Mouse (Mus musculus) lung, postnatal 14 days (tissue): ENCODE measurements around the gene Stap2.

Experiments
- DNase-seq: peaks from one replicate; pipeline ENCODE4 v3.0.0; 2021

Gene Stap2

DNA sequence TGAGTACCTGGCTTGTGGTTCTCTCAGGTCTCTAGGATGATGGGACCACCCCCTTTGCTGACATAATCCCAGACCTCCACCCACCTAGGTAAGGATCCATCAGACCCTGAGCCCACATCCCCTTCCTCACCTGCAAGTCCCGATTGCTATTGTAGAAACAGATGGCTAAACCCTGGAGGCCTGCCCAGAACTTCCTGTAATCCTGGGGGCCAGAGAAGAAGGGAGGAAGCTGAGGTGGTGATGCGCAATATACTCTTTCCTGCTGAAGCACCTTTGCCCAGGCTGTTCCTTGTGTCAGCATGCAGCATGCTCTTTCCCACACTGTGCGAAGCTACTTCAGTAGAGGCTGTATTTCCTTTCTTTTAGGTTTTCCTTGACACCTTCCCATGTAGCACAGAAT lies 2.4 kb downstream of the Stap2 start:
- DNase-seq = no peak

- no peak for DNase-seq
These were observed 5.4 kb downstream of the Stap2 start for GRCm38 (mm10) chr17:55999794-56000499.

DNA sequence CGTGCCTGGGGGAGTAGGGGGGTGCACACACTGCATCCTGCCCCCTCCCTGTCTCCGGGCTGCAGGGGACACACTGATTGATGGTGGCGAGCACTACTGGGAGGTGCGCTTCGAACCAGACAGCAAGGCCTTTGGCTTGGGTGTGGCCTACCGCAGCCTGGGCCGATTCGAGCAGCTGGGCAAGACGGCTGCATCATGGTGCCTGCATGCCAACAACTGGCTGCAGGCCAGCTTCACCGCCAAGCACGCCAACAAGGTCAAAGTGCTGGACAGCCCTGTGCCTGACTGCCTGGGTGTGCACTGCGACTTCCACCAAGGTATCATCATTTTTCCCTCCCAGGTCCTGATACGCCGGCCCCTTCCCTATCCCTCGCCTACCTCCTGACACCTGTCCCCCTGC lies 9.4 kb downstream of the Stap2 start:
- DNase-seq = no peak

DNA sequence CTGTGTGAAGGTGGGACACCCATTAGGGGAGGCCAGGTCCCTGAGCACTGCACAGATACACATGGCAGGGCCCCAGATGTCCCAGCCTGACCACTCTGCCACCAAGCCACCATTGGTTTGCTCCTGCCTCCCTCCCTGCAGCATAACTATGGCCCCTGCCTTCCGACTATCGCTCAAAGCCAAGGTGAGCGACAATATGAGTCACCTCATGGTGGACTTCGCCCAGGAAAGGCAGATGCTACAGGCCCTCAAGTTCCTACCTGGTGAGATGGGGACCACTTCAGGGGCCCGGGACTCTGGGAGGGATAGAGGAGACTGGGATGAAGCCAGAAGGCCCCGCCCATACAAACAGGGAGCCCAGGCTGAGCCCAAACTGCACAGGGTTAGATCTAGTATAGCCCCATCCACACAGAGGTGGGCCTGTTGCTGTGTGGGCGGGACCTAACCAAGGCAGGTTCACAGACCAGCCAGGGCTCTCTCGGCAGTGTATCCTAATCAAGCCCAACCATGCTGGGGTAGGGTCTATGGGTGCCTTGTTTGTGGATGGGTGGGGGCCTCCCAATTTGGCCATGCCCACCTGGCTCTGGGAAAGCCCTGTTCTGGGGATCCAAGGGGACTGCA lies 15.0 kb downstream of the Stap2 start:
- no peak for DNase-seq

DNA sequence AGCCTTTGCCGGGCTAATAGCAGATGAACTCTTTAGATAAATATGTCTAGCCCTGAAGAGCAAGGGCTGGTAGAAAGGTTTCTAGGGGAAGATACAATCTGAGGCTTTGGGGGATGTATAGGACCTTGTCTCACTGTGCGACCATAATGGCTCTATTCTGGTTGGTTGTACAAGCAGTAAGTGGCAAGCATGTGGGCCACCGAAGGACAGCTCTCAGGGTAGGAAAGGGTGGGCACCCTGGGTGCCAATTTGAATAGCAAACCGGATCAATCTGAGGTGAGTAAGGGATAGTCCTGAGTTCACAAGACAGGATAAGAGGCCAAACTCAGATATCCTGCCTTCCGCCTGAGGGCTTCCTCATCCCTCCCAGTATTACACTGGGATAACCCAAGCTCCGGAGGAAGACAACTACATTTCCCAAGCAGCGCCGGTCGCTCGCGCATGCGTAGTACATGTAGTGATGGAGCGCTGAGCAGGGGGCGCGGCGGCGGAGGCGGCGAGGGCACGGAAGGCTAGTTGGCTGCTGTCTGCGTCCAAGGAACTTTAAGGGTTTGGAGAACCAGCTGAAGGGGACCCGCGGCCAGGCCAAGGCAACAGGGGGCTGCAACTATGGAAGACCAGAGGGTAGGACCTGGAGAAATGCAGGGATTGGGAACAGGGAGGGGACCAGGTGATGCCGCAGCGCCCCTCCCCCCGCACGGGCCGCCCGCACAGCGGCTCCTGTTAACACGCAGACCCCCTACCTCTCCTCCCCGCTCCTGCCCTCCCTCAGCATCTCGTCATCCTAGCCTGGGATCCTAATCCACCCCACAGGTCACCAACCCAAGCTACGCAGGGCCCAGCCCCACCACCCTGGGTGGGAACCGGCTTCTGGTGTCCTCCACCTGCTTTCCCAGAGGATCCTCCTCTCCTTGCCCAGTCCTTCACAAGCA lies 19.1 kb downstream of the Stap2 start, which contains the start of gene Fsd1:
TSS of gene Fsd1 (plus strand) at position 480 of the 932 bp plus-strand sequence.
- DNase-seq = peak; percentile 44

GRCm38 (mm10) chr17:55977301-55977700 lies 28.1 kb downstream of the Stap2 start:
- DNase-seq = no peak

- DNase-seq = peak; percentile 83
These were observed 29.0 kb downstream of the Stap2 start for GRCm38 (mm10) chr17:55976255-55976862.

DNA sequence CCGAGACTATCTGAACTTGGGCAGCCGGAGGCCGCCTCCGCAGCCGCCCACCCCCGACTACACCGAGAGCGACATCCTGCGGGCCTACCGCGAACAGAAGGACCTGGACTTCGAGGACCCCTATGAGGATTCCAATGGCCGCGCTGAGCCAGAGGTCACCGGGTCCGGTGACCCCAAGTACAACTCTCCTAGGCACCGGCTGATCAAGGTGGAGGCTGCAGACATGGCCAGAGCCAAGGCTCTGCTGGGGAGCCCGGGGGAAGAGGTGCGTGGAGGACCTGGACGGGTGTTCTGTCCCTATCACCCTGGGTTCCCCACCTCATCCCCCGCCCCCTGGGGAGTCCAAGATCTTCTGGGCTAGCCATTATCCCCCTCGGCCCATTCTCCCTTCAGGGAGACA lies 33.9 kb downstream of the Stap2 start:
- DNase-seq = no peak

GRCm38 (mm10) chr17:55969966-55970891 lies 35.2 kb downstream of the Stap2 start, which contains the start of gene Shd:
Gene Shd (plus strand): TSS chr17:55970467.
- DNase-seq = no peak

- DNase-seq = no peak
These were observed 35.8 kb downstream of the Stap2 start for GRCm38 (mm10) chr17:55969560-55969959.

DNA sequence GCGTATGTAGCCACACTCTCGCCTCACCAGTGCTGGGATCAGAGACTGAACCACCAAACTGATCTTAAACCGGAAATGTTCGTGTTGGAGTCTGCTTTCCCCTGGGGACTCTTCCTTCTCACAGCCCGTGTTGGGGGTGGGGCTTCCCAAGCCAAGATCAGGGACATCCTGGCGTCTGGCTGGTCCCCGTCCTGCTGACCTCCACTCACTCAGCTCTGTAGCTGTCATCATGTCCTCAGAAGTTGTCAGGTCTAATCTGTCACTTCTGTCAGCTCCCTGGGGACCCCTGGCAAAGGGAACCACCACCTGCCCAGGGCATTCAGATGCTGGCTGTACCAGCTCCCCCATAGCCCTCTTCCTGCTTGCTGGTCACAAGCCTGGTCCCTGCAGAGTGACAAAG lies 37.2 kb downstream of the Stap2 start:
- DNase-seq = no peak

- no peak for DNase-seq
These were observed 38.2 kb downstream of the Stap2 start for GRCm38 (mm10) chr17:55967186-55967585.

- no peak for DNase-seq
These were observed 40.4 kb downstream of the Stap2 start for GRCm38 (mm10) chr17:55964996-55965395.

- no peak for DNase-seq
These were observed 40.9 kb downstream of the Stap2 start for GRCm38 (mm10) chr17:55964496-55964895.

- no peak for DNase-seq
These were observed 42.2 kb downstream of the Stap2 start for GRCm38 (mm10) chr17:55963171-55963570.

- DNase-seq = no peak
These were observed 43.8 kb downstream of the Stap2 start for GRCm38 (mm10) chr17:55961631-55962030.

DNA sequence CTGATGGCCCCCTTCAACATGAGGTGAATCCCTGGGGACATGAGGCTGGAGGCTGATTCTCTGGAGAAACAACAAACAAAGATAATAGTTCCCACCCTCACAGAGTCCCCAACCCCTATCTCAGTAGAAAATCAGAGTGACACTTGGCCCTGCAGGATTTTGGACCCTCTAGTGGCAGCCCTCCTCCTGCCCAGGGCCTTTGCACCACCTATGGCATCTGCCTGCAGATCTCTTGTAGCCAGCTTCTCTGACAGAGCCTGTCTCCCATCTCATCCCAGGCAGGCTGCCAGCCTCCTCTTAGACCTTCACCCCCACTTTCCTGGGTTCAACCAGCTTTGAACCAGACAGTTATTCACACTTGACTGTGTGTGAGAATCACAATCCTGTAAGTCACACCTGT lies 44.6 kb downstream of the Stap2 start:
- DNase-seq = no peak

DNA sequence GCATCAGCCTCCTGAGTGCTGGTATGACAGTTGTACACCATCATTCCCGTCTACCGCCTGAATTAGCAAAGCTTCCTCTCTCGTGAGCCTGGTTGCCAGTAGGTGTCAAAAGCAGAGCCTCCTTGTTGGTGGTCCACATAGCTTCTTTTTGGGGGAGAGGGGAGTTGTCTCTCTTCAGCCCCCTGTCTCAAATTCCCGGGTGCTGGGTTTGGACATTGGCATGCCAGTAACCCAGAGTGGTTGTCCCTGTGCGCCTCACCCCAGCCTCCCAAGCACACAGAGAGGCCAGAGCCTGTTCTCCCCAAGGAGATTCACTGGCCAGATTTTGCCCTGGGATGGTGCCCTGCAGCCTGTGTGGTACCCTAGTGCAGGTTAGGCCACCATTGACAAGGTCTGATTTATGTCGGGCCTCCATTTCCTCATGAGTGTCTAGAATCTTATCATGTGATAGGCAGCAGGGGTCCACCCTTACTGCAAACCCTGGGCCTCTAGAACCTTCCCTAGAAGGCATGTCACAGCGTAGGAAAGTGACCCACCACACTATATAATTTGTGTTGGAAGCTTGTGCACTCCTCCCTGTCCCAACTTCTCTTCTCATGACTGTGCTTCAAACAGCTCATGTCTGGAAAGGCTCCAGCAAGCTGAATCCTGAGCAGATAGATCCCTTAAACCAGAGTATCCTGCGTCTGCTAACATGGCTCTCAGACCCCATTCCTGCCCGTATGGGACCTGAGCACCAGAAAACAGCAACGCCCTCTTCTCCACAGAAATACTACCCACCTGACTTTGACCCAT lies 45.2 kb downstream of the Stap2 start:
- DNase-seq = no peak

DNA sequence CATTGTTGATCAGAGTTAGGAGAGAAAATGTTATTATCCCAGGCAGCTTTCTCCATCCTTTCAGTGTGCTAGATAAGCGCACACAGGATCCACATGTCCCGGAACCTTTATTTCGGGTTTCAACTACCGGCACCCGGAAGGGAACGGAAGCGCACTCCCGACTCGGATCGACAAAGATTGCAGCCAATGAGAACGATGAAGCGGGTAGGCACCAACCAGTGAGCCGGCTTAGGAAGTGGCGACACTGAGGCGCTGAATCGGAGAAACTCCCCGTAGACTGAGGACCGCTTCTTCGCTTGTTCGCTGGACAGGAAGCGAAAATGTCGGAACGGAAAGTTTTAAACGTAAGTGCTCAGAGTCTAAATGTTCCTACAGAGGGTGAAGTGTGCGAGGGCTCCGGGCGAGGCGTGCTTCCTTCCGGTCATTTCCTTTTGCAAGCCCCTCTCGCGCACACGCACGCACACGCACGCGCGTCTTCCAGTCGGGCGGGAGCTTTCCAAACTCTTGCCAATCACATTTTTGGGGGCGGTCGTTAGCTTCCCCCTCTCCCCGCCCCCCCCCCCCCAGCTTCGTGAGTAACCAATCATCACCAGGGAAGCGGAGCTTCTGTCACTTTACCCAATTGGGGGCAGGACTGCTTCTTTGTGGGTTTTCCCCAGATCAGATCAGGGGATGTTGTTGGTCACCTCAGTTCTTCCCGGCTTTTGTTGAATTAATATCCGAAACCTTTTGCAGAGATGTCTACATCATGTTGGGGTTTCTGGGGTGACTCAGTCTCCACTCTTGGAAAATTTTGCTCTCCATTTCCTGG lies 46.3 kb downstream of the Stap2 start, which contains the start of gene Yju2:
TSS of gene Yju2 (plus strand) at position 182 of the 811 bp plus-strand sequence.
- peak; percentile 92 for DNase-seq

DNA sequence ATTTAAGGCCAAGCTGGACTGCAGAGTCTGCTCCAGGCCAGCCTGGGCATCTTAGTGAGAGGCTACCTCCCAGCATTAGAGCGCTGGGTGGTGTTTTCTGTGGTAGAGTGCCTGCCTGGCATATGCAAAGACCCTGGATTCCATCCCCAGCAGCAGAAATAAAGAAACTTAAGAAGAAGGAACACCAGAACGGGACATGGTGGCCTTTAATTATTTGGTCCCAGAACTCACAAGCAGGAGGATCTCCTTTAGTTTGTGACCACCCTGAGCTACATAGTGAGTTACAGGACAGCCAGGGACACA lies 46.8 kb downstream of the Stap2 start:
- DNase-seq = no peak
